Mouse (Mus musculus) ovary, adult 10 weeks (tissue): ENCODE measurements around the gene Ccdc33. TPM values are rescaled to one million over a fixed set of nuclear protein-coding genes. Genes with fewer than 3 reads are reported as not detected.

Experiments used
- polyA plus RNA-seq: library from polyadenylated mRNA; stranded (reverse); fragments of 350-450 nt; fragmentation: Illumina TruSeq; extraction: RNeasy Lipid Tissue Mini Kit (QIAGEN cat#74804); gene quantifications from one replicate; pipeline ENCODE4 v1.2.3, GENCODE M21; 2014

The Ccdc33 gene
- 0.68 TPM for polyA plus RNA-seq

GRCm38 (mm10) chr9:58118671-58119070, at the start of gene Ccdc33:
Ccdc33 (minus strand) TSS chr9:58118823.

GRCm38 (mm10) chr9:58063531-58063930, 55.1 kb downstream of the Ccdc33 start, which contains the start of gene Stra6:
Stra6 (plus strand) TSS chr9:58063788.

GRCm38 (mm10) chr9:58005753-58006461, 112.7 kb downstream of the Ccdc33 start, which contains the start of gene Cyp11a1:
Cyp11a1 (plus strand) TSS chr9:58006411.

Other genes with a start within 250 kb of the Ccdc33 start
- 50.8 TPM for gene Ubl7, start 207.8 kb downstream of the Ccdc33 start, polyA plus RNA-seq
- 10.1 TPM for gene Sema7a, start 178.7 kb downstream of the Ccdc33 start, polyA plus RNA-seq
- gene Cyp11a1, start 112.4 kb downstream of the Ccdc33 start, polyA plus RNA-seq: 367 TPM
- 3.3 TPM for gene Stra6, start 55.0 kb downstream of the Ccdc33 start, polyA plus RNA-seq
- gene Islr, start 85.5 kb upstream of the Ccdc33 start, polyA plus RNA-seq: 7.6 TPM
- gene Islr2, start 85.5 kb upstream of the Ccdc33 start, polyA plus RNA-seq: not detected
- gene Pml, start 131.0 kb upstream of the Ccdc33 start, polyA plus RNA-seq: 5.3 TPM
- 5.9 TPM for gene Stoml1, start 134.3 kb upstream of the Ccdc33 start, polyA plus RNA-seq
- 2.1 TPM for gene Loxl1, start 194.4 kb upstream of the Ccdc33 start, polyA plus RNA-seq